Mouse (Mus musculus) left cerebral cortex, adult 11 months (tissue): ENCODE measurements around the gene Mr1.
A peak's percentile ranks its signal among the peaks of the same experiment; 100 is the strongest.

Experiments
- DNase-seq: peaks from one replicate; pipeline ENCODE4 v3.0.0; 2022; ENCODE audit warnings: low spot score

Gene Mr1

DNA sequence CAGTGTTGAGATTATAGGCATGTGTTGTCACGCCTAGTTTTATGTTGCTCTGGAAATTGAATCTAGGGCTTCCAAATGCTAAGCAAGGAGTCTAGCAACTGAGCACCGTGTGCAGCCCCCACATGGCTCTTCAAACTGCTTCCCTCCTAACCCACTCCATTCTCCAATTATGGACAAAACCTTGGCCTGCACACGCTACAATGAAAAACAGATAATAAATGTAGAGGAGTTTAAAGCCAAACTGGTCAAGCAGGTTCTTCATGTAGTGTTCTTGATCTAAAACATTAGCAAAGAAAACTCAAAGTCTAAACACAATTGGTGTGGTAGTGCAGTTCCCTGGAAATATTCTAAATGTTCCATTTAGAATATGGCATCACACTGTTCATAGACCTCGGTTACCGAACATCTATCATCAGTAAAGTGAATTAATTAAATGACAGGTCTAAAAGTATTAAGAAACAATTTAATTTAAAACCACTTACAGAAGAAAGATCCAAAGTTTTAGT lies 19.1 kb downstream of the Mr1 start:
- DNase-seq, result no peak

DNA sequence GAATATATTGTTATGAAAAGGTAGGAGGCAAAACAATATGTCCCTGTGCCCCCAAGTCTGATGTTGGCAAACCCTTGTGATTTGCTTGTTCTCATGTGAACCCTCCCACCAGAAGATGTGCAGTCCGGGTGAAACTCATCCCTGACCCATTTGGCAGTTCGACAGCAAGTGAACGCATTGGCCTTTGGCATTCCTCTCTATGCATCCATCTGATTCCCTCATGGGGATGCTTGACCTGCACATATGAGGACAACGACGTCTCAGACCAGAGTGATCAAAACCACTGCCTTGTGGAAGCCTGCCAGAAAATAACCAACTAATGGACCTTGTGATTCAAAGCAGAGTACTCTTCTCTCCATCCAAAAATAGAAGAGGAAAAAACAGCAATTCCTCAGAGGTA lies 19.9 kb downstream of the Mr1 start:
- no peak for DNase-seq

DNA sequence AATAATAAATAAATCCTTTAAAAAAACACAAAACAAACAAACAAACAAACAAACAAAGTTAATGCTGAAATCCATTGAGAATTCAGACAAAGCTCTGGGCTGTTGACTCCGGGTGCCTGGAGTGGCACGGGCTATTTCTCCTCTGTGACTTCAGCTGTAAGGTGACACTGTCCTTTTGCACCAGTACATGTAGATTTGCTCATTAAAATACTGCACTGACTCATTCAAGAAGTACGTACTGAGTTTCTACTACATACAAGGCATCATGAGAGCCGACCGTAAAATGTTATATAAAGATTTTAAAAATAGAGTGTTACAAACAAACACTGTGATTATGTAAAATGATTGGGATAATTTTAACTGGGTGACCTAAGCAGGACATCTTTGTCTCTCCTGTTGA lies 22.2 kb downstream of the Mr1 start:
- no peak for DNase-seq

DNA sequence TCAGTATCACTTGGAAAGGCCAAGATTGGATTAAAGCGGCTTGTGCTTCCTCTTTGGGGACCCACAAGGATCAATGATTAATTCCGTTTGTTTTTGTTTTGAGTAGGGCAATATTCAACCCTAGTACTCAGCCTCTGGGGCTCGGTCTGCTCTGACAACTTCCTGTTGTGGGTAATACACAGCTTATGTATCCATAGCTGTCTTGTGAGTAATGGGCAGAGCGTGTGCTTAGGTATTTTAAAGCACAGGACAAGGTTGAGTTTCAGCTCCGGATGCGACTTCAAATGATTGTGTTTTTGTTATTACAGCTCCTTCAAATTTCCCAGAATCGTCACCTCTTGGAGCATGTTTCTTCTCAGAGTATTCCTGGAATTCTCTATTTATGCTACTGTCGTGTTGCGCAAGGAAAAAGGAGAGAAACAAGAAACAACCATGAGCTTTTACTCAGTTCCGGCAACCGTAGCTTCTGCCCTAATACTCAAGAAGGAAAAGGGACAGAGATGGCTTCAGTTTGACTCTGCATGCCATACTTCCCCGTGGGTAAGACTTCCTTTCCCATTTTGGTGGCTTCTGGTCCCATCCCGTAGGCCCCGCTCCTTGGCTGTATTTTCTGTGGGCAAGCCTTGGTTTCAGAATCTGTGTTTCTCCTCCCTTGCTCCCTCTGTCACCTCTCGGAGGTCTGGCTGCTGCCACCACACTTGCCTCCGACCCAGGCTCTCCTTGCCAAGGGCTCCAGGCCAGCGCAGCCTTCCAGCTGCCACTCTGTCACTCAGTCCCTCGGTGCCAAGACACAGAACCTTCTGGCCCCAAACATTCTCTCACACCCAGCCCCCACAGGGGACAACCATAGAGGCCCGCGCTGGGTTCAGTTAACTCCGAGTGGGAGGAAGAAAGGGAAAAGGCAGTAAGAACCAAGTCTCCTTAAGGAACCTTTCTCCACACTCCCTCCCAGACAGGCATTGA lies 24.4 kb downstream of the Mr1 start:
- DNase-seq, result no peak

DNA sequence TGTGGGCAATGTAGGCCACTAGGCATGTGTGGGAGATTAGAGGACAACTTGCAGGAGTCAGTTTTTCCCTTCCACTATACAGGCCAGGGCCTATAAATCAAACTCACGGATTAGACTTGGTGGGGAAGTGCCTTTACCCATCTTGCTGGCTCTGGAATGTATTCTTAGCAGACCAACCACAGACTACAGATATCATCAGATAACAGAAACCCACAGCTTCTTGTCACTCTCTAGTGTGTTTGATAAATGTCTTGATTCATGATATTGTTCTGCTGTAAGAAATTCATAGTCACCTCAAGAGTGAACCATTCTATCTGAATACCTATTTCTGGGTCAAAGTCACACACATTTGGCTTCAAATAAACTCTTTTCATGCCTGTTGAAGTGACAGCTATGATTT lies 26.9 kb downstream of the Mr1 start:
- DNase-seq, result no peak

DNA sequence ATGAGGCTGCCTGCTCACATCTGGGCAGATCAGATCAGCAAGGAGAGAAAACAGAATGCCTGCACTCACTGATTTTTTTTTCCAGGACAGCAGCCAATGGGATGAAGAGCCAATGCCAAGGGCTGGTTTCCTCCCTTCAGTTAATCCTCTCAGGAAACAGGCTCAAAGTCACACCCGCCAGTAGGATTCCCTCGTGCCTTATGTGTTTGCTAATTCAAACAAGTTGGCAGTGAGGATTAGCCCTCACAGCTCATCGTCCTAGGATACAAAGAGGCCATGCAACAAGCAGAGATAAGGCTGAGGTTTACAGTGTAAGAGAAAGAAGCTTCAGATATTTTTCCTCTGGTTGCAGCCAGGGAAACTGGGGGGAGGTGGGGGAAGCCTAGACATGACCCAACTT lies 32.7 kb downstream of the Mr1 start:
- DNase-seq, result no peak

DNA sequence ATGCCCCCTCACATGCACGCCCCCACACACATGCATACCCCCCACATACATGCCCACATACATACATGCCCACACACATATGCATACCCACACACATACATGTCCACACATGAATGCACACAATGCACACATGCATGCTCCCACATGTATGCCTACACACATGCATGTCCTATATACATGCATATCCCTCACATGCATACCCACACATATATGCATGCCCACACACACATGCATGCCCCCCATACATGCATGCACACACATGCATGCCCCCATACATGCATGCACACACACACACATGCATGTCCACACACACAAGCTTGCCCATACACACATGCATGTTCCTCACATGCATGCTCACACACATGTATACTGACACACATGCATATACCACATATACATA lies 33.7 kb downstream of the Mr1 start:
- DNase-seq, result no peak

DNA sequence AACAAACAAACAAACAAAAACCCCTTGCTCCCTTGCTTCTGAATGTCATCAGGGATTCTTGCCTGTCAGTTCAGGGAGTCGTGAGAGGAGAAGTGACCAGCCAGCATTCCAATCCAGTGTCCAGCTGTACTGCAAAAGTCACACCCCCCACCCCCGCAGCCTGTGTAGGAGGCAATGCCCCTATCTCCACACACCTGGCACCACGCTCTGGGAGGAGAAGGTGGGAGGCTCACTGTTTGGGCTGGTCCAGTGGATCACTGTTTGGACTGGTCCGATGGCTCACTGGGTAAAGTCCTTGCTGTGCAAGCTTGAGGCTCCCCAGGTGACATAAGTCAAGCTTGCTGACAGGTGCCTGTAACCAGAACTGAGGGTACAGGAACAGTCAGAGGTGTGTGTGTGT lies 34.5 kb downstream of the Mr1 start:
- no peak for DNase-seq

DNA sequence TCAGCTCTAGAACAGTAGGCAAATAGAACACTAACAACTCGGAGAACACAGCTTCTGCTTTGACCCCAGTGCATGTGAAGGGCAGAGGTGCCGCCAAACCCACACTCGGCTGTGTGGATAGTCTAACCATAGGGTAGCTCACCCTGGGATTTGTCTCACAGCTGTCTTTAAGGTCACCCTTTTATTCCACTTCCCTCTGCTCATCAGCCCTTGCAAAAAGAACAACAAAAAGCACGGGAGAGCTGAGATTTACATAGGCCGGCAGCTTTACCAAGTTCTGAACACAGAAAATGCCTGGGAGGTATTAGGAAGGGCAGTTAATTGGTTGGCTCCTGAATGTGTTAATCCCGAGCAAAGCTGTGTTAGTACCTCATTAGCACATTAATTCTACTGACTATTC lies 35.1 kb downstream of the Mr1 start:
- no peak for DNase-seq

DNA sequence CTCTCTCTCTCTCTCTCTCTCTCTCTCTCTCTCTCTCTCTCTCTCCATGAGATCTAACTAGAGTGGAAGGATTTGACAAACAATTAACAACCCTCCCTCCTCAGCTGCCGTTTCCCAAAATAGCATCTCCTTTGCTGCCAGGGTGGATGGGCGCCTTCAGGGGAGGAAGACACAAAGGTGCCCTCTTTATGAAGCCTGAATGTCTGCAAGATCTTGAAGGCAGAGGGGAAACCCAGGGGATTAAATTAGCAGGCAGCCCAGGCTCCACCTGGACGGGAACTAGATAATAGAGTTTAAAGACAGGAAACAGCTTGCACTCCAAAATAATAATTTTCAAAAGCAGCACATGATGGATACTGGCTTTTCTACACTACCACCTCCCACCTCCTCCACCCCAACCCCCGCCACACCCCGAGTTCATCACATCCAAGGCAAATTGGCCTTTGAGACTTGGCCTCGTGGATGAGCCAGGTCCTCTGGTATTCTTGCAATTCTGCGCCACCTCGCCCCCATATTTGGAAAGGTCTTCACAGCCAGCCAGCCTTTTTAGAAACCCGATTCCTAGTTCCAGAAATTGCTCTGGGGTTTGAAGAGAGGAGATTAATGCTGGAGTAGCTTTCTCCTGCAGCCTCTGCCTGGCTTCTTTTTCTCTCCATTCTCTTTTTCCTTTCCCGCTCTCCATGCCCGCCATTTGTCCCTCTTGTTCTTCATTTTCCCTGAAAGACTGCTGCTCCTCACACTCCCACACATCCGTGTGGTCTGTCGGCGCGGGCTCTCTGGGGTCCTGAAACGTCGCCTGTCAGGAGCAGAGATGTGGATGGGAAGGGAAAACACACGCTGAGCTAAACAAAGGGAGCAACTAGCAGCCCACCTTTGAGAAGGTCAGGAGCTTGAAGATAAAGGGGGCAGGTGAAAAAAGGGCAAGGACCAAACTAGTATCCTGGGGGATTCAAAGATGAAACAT lies 36.9 kb downstream of the Mr1 start:
- DNase-seq, result no peak

DNA sequence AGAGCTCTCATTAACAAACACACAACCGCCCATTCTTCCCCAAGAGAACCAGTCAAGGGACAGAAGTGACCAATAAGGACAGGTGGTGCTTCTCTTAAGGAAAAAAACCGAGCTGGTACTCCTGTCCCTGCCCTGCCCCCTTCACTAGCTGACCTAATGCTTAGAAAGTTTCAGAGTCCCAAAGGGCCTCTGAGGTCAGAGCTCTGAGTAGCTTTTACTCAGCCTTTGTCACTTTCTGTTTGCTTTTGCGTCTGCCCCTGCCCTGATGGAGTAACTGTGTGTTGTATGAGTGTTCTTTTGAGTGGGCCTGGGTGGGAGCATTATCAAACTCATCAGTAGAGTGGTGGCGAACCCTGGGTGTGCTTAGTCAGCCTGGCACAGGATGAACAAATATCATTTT lies 38.2 kb downstream of the Mr1 start:
- DNase-seq, result no peak

DNA sequence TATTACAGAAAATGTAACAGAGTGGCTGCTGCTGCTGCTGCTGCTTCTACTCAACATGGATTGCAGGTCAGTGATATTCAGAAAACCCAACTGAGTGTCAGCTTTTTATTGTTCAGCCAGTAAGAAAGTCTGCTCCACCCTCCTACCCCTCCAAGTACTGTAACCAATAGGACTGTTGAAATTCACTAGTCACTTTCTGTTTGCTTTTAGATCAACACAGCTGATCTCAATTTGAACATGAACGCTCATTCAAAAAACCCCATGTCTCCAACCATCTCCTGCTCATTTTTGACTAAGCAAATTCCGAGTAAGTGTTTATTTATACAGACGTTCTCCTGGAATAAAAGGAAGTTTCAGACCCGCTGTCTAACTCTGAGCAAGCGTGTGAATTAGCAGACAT lies 38.8 kb downstream of the Mr1 start:
- DNase-seq, result no peak

DNA sequence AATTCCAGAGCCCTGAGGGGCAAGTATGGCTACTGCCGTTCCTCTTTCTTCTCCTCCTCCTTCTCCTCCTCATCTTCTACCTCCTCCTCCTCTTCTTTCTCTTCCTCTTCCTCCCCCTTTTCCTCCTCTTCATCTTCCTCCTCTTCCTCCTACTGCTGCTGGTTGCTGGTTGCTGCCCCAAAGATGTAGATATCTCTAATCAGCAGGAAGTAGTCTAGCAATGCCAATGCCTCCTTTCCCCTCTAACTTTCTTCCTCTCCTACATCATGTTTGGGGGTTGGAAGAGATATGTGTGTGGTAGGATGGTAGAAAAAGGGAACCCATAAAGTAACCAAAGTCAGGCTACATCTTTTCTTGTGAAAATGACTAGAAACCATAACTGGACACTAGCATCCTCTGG lies 40.3 kb downstream of the Mr1 start:
- DNase-seq, result no peak

DNA sequence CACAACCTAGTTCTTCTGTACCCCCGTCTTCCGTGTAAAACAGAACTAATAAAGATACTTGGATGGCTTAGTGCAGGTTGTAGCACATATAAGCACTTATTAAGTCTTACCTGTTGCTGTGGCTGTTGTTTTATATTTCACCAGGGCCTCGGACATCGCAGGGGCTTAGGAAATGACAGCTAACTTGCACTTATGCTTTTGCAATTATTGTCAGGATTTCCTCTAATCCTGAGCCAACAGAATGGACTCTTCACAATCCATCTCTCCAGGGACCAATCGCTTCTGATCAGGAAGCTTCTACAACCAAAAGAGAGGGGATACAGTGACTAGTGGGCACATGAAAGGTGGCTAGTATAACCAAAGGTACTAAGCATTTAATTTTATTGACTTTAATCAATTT lies 42.6 kb downstream of the Mr1 start:
- no peak for DNase-seq

DNA sequence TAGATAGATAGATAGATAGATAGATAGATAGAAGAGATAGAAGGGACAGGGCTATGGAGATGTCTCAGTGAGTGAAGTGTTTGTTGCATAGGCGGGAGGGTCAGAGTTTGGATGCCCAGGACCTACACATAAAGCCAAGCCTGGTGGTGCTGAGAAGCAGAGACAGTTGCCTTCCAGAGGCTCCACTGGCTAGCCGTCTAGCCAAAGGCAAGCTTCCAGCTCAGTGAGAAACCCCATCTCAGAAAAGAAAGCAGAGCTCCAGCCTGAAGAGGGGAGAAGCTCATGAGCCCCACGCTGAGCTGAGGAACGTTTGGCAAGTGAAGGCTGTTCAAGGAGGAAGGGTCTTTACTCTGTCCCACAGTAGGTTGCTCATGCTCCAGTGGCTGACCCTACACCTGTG lies 44.0 kb downstream of the Mr1 start:
- no peak for DNase-seq

DNA sequence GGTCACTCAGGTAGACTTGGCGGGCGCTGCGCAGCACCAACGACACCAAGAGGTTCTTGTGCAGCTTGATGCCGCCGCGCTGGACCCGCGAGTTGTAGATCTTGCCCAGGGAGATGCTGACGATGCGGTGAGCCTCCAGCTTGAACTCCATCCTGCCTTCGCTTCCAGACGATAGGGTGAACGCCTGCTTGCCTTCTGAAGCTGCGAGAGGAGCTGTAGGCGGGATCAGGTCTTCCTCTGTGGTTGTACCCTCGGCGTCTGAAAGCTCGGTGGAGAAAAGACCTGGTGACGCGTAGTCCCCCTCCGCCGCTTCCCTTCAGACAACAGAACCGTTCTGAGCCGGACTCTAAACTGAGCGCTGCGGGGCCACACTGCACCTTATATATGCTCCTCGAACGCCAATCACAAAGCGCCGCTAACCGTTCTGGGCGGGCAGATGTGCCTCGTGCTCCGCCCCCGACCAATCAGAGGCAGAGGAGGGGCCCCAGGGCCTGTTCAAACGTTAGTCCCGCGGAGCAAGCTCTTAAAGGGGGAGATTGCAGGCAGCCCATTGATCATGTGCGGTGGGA lies 47.2 kb downstream of the Mr1 start, which contains the start of gene Ier5:
Gene Ier5 (minus strand): TSS at position 357 of the 569 bp plus-strand sequence.
- peak; percentile 91 for DNase-seq

DNA sequence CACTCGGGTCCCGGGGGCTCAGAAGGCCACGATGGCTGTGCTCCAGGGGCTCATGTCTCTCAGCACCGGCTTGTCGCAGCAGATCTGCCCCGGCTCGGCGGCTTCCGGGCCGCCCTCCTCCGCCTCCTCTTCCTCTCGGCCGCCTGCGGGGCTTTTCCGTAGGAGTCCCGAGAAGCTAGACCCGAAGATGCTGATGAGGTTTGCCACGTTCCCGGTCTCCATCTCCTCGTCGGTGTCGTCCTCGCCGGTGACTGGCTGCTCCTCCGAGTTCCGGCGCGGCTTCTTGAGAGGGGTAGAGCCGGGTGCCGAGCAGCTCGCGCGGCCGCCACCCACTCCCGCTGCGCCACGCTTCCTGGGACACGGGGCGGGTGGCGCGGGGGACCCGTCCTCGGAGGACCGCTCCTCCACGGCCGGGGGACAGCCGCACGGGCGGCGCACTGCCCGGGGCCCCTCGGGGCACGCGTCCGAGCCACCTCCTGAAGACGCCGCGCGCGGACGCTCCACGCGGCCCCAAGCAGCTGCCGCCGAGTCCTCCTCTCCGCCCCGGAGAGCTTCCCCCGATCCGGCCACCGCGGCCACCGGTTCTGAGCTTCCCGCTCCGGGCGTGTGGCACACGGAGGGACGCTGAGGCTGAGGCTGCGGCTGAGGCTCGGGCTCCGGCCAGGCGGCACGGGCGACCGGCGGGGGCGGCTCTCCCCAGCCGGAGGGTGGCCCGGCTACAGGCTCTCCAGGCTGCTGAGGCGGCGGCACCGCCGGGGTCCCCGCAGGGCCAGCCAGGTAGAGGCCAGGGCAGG lies 47.9 kb downstream of the Mr1 start:
- no peak for DNase-seq

DNA sequence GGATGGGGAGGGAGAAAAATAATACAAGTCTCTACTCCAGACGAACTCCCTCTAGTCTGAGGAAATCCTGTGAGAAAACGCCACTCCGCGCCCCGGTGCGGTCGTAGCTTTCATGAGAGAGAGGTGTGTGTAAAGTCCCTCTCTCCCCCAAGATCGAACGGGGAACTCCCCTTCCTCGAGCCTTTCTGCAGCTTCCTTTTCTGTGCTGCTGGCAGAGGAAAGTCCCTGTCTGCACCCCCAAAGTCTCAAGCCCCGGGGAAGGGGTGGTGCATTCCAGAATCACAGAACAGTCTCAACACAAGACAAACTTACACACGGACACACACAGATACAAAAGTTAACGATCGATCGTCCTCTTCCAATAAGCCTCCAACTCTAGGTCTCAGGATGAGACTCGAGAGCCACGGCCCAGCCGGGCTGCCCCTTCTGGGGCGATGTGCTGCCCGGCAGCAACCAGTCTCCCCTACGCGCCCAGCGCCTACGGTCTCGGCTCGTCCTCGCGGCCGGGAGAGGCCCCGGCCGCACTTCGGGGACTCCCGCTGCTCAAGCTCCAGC lies 48.6 kb downstream of the Mr1 start:
- DNase-seq, result no peak

DNA sequence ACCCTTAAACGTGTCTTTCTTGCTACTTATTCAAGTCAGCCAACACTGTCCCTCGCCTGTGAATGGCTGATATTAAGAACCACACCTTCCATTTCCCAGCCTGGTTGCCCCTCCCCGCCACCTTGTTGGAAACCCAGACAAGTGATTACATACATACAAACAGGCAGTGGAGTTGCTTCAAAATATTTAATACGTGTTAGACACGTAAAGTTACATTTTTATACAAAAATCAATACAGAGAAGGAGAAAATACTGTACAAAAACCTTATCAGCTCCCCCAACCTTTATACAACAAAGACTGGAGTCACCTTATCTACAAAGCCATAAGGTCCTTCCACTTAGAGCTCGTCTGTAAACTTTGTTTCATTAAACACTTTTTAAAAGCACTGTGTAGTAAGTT lies 49.3 kb downstream of the Mr1 start:
- no peak for DNase-seq

DNA sequence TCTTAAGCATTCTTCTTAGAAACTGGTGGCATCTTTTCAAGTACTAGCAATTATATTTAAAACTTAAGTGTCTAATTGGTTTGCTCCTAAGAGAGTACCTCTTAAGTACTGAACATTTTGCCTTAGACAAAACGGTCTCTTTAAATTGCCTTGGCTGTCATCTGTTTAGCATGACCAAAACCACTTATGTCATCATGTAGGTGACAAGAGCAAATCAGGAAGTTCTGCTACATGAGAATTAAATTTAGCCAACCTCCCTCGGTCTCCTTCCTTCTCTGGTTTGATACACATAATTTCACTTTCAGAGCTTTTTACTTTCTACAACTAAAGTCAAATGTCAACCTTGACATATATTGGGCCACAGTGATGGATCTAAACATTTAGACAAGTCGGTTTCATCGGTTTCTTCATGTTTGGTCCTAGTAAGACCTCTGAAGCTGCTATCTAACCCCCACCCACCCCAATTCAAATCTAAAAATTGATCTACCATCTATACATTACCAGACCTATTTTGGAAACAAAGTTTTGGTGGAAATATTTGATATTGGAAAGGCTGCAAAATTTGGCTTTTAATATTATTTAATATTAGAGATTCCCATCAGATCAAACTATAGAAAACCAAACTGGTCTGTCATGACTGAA lies 49.9 kb downstream of the Mr1 start:
- no peak for DNase-seq
